Mouse (Mus musculus) limb, embryonic 11.5 days (tissue): ENCODE measurements around the gene B4galt5. TPM values are rescaled to one million over a fixed set of nuclear protein-coding genes. Genes with fewer than 3 reads are reported as not detected.
A peak's percentile ranks its signal among the peaks of the same experiment; 100 is the strongest.
"Not testable (repeated sequence)": the region's sequence is repeated elsewhere in the genome, so short reads cannot be mapped to it uniquely, and the experiment has no call there.

Experiments
- ATAC-seq: fragments of 200-750 bp; cut with Nextera tagmentation; 2 replicates; pipeline ENCODE4 v1.8.0; 2017; ENCODE audit warnings: low read depth; ENCODE audit not compliant: insufficient number of reproducible peaks, low FRiP score, low TSS enrichment
- DNase-seq: peaks from one replicate; pipeline ENCODE4 v3.0.0-alpha.2; 2015; ENCODE audit warnings: low spot score
- H3K27ac ChIP-seq: fragments of 300-500 bp; sonication (generic); replicated peaks from 2 replicates; pipeline ENCODE4 v1.5.1; 2014; ENCODE audit warnings: low read depth, mild to moderate bottlenecking, low read length
- H3K27me3 ChIP-seq: fragments of 300-500 bp; sonication (generic); 2 replicates; pipeline ENCODE4 v1.6.1; 2014; ENCODE audit warnings: mild to moderate bottlenecking, low read length, mixed read lengths; ENCODE audit not compliant: control insufficient read depth, insufficient read depth
- H3K36me3 ChIP-seq: fragments of 300-500 bp; sonication (generic); 2 replicates; pipeline ENCODE4 v1.6.1; 2014; ENCODE audit warnings: mild to moderate bottlenecking, low read length, moderate library complexity, mixed read lengths; ENCODE audit not compliant: control insufficient read depth, insufficient read depth
- H3K4me1 ChIP-seq: fragments of 300-500 bp; sonication (generic); 2 replicates; pipeline ENCODE4 v1.6.1; 2014; ENCODE audit warnings: low read length, mixed read lengths; ENCODE audit not compliant: control insufficient read depth, insufficient read depth
- H3K4me2 ChIP-seq: fragments of 300-500 bp; sonication (generic); 2 replicates; pipeline ENCODE4 v1.6.1; 2014; ENCODE audit warnings: low read depth, mild to moderate bottlenecking, moderate library complexity; ENCODE audit not compliant: severe bottlenecking
- H3K4me3 ChIP-seq: fragments of 300-500 bp; sonication (generic); 2 replicates; pipeline ENCODE4 v1.5.1; 2014; ENCODE audit warnings: low read depth, low read length
- H3K9ac ChIP-seq: fragments of 300-500 bp; sonication (generic); 2 replicates; pipeline ENCODE4 v1.6.1; 2014; ENCODE audit warnings: mild to moderate bottlenecking, low read length
- H3K9me3 ChIP-seq: fragments of 300-500 bp; sonication (generic); 2 replicates; pipeline ENCODE4 v1.6.1; 2016; ENCODE audit warnings: low read length; ENCODE audit not compliant: control insufficient read depth
- WGBS: fragments of 180-500 bp; shearing (Covaris S2); extraction: QIAGEN DNeasy Blood & Tissue Kit; methylation state at CpG from one replicate; pipeline ENCODE4 v1.1.7; 2014; 5-methylcytosine and 5-hydroxymethylcytosine counted together
- polyA plus RNA-seq: library from polyadenylated mRNA; unstranded; fragments of >200 nt; fragmentation: Nextera tagmentation; extraction: Ambion mirVana; gene quantifications from 2 replicates; pipeline ENCODE4 v1.2.1, GENCODE M21; 2014

The B4galt5 gene
- 15.9 and 16.3 TPM in 2 replicates for polyA plus RNA-seq

GRCm38 (mm10) chr2:167348376-167349282 lies at the start of gene B4galt5:
B4galt5 (minus strand) TSS chr2:167349183.
- peak within 1 kb of the TSS; percentile 76 for H3K4me2 ChIP-seq
- WGBS: under 1% methylated on average over 43 of the region's 111 CpGs
- H3K27ac ChIP-seq: peak within 1 kb of the TSS; percentile 52; the same call in 1 of the 2 replicates
- peak within 1 kb of the TSS; percentile 63 for H3K4me3 ChIP-seq
- ATAC-seq (peak; percentile 40; the same call in 1 of the 2 replicates), DNase-seq (peak; percentile 61)
- H3K9me3 ChIP-seq: no peaks in the 10 kb centered on the region
- no peaks in the 10 kb centered on the region for H3K36me3 ChIP-seq
- H3K4me1 ChIP-seq: peaks cover 7% of the 10 kb centered on the region
- H3K9ac ChIP-seq: peak within 1 kb of the TSS; percentile 73
- no peaks in the 10 kb centered on the region for H3K27me3 ChIP-seq

- H3K36me3 ChIP-seq, H3K27ac ChIP-seq, H3K4me1 ChIP-seq, H3K9me3 ChIP-seq, ATAC-seq, DNase-seq, H3K27me3 ChIP-seq, H3K9ac ChIP-seq, H3K4me3 ChIP-seq, H3K4me2 ChIP-seq: not testable (repeated sequence)
- 92% methylated on average over 9 of the region's 9 CpGs for WGBS
These were observed 47.4 kb upstream of the B4galt5 start for GRCm38 (mm10) chr2:167396420-167396819.

GRCm38 (mm10) chr2:167394426-167394825 lies 45.4 kb upstream of the B4galt5 start:
- DNase-seq: no peak
- H3K27ac ChIP-seq: no peak overlapping the region
- no peak overlapping the region for H3K9ac ChIP-seq
- no peak overlapping the region for H3K4me3 ChIP-seq
- H3K4me1 ChIP-seq: no peaks in the 10 kb centered on the region
- 88% methylated on average over 7 of the region's 7 CpGs for WGBS
- no peak overlapping the region for H3K4me2 ChIP-seq
- no peaks in the 10 kb centered on the region for H3K9me3 ChIP-seq
- ATAC-seq: no peak
- H3K36me3 ChIP-seq: no peaks in the 10 kb centered on the region
- no peaks in the 10 kb centered on the region for H3K27me3 ChIP-seq

GRCm38 (mm10) chr2:167386998-167387397 lies 38.0 kb upstream of the B4galt5 start:
- H3K27me3 ChIP-seq: no peaks in the 10 kb centered on the region
- no peaks in the 10 kb centered on the region for H3K9me3 ChIP-seq
- no peak overlapping the region for H3K27ac ChIP-seq
- no peak for DNase-seq
- no peak for ATAC-seq
- H3K4me2 ChIP-seq: no peak overlapping the region
- 79% methylated on average over 6 of the region's 6 CpGs for WGBS
- no peaks in the 10 kb centered on the region for H3K36me3 ChIP-seq
- no peak overlapping the region for H3K4me3 ChIP-seq
- no peak overlapping the region for H3K9ac ChIP-seq
- no peaks in the 10 kb centered on the region for H3K4me1 ChIP-seq

GRCm38 (mm10) chr2:167386456-167386855 lies 37.5 kb upstream of the B4galt5 start:
- no peaks in the 10 kb centered on the region for H3K9me3 ChIP-seq
- H3K4me2 ChIP-seq: no peak overlapping the region
- no peaks in the 10 kb centered on the region for H3K36me3 ChIP-seq
- no peak for ATAC-seq
- DNase-seq: no peak
- H3K27ac ChIP-seq: no peak overlapping the region
- no peak overlapping the region for H3K9ac ChIP-seq
- H3K27me3 ChIP-seq: no peaks in the 10 kb centered on the region
- no peak overlapping the region for H3K4me3 ChIP-seq
- no peaks in the 10 kb centered on the region for H3K4me1 ChIP-seq
- WGBS: 92% methylated on average over 4 of the region's 4 CpGs

- no peak overlapping the region for H3K4me3 ChIP-seq
- ATAC-seq (no peak), DNase-seq (no peak)
- no peaks in the 10 kb centered on the region for H3K4me1 ChIP-seq
- no peak overlapping the region for H3K4me2 ChIP-seq
- H3K9ac ChIP-seq: no peak overlapping the region
- no peak overlapping the region for H3K27ac ChIP-seq
- H3K36me3 ChIP-seq: no peaks in the 10 kb centered on the region
- H3K9me3 ChIP-seq: no peaks in the 10 kb centered on the region
- 88% methylated on average over 13 of the region's 13 CpGs for WGBS
- no peaks in the 10 kb centered on the region for H3K27me3 ChIP-seq
These were observed 34.7 kb upstream of the B4galt5 start for GRCm38 (mm10) chr2:167383666-167384083.

- Histone ChIP-seq H3K9me3 (no peaks in the 10 kb centered on the region), H3K4me3 (no peak overlapping the region), H3K9ac (no peak overlapping the region), H3K27me3 (no peaks in the 10 kb centered on the region), H3K4me2 (no peak overlapping the region), H3K4me1 (no peaks in the 10 kb centered on the region), H3K27ac (no peak overlapping the region), H3K36me3 (no peaks in the 10 kb centered on the region)
- DNase-seq (no peak), ATAC-seq (no peak)
- 91% methylated on average over 7 of the region's 7 CpGs for WGBS
These were observed 33.4 kb upstream of the B4galt5 start for GRCm38 (mm10) chr2:167382389-167382788.

GRCm38 (mm10) chr2:167381596-167381995 lies 32.6 kb upstream of the B4galt5 start:
- H3K27ac ChIP-seq: no peak overlapping the region
- no peak for ATAC-seq

More at GRCm38 (mm10) chr2:167381596-167381995, 32.6 kb upstream of the B4galt5 start:
- no peaks in the 10 kb centered on the region for H3K9me3 ChIP-seq
- H3K4me3 ChIP-seq: no peak overlapping the region
- H3K36me3 ChIP-seq: no peaks in the 10 kb centered on the region
- 85% methylated on average over 7 of the region's 7 CpGs for WGBS
- no peaks in the 10 kb centered on the region for H3K27me3 ChIP-seq
- H3K4me2 ChIP-seq: no peak overlapping the region
- H3K9ac ChIP-seq: no peak overlapping the region
- DNase-seq: no peak
- no peaks in the 10 kb centered on the region for H3K4me1 ChIP-seq
